Mouse (Mus musculus): ENCODE data around the gene Ripor2. TPM values are rescaled to one million over a fixed set of nuclear protein-coding genes. Genes with fewer than 3 reads are reported as not detected.

Gene Ripor2
- 24.5 and 26.8 TPM in 2 replicates for polyA plus RNA-seq (2015; fragmentation: Nextera tagmentation; extraction: Ambion mirVana)

- Histone ChIP-seq H3K36me3 (no peaks in the 10 kb centered on the region), H3K4me2 (replicated peaks) (no peak within 1 kb of the TSS), H3K9me3 (no peaks in the 10 kb centered on the region), H3K4me1 (peaks cover 14% of the 10 kb centered on the region), H3K27ac (replicated peaks) (peak within 1 kb of the TSS; percentile 68), H3K4me3 (no peak within 1 kb of the TSS), H3K27me3 (no peaks in the 10 kb centered on the region), H3K9ac (replicated peaks) (no peak within 1 kb of the TSS)
- ATAC-seq (replicated peaks), result peak; percentile 57
- 36% methylated on average over 10 of the region's 10 CpGs for WGBS
Observed at GRCm38 (mm10) chr13:24581833-24582232, at the start of gene Ripor2. TSS of gene Ripor2 (plus strand) at chr13:24582189.

GRCm38 (mm10) chr13:24536531-24537167 lies 45.3 kb upstream of the Ripor2 start:
- Histone ChIP-seq H3K27ac (replicated peaks) (no peak overlapping the region), H3K9ac (replicated peaks) (no peak overlapping the region), H3K4me2 (replicated peaks) (no peak overlapping the region), H3K4me3 (no peak overlapping the region), H3K27me3 (no peaks in the 10 kb centered on the region), H3K9me3 (no peaks in the 10 kb centered on the region), H3K36me3 (no peaks in the 10 kb centered on the region), H3K4me1 (no peaks in the 10 kb centered on the region)
- no peak for ATAC-seq (replicated peaks)
- 88% methylated on average over 6 of the region's 6 CpGs for WGBS

GRCm38 (mm10) chr13:24538012-24538411 lies 44.0 kb upstream of the Ripor2 start:
- 85% methylated on average over 2 of the region's 2 CpGs for WGBS
- ATAC-seq (replicated peaks), result no peak
- H3K4me3 ChIP-seq, result no peak overlapping the region

GRCm38 (mm10) chr13:24538941-24539340 lies 43.0 kb upstream of the Ripor2 start:
- no peak overlapping the region for H3K4me2 ChIP-seq (replicated peaks)
- no peak overlapping the region for H3K4me3 ChIP-seq
- WGBS, result 81% methylated on average over 5 of the region's 5 CpGs
- no peak overlapping the region for H3K27ac ChIP-seq (replicated peaks)
- H3K4me1 ChIP-seq, result no peaks in the 10 kb centered on the region
- no peaks in the 10 kb centered on the region for H3K9me3 ChIP-seq
- no peaks in the 10 kb centered on the region for H3K27me3 ChIP-seq
- no peak overlapping the region for H3K9ac ChIP-seq (replicated peaks)
- no peaks in the 10 kb centered on the region for H3K36me3 ChIP-seq
- ATAC-seq (replicated peaks), result no peak

More at GRCm38 (mm10) chr13:24538012-24538411, 44.0 kb upstream of the Ripor2 start:
- H3K36me3 ChIP-seq, result no peaks in the 10 kb centered on the region
- H3K27me3 ChIP-seq, result no peaks in the 10 kb centered on the region
- H3K27ac ChIP-seq (replicated peaks), result no peak overlapping the region
- no peaks in the 10 kb centered on the region for H3K4me1 ChIP-seq
- H3K4me2 ChIP-seq (replicated peaks), result no peak overlapping the region
- H3K9ac ChIP-seq (replicated peaks), result no peak overlapping the region
- H3K9me3 ChIP-seq, result no peaks in the 10 kb centered on the region

DNA sequence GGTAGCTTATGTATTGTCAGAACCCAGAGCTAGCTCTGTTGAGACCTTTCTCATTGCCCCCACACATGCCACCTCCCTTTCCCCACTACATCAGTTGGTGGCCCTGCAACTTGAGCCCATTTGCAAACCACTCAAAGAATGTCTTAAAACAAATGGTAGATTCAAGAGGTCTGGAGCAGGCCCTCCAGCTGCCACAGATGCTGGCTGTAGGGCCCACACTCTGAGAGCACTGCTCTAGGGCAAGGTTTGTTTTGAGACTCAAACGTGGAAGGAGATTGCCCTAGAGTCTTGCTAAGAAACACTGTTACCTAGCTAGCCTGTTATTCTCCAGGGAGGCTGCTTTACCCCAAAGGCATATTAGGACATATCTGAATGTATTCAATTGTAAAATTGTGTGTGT lies 36.3 kb upstream of the Ripor2 start:
- no peaks in the 10 kb centered on the region for H3K27me3 ChIP-seq
- H3K4me2 ChIP-seq (replicated peaks), result no peak overlapping the region
- no peaks in the 10 kb centered on the region for H3K9me3 ChIP-seq
- no peak for ATAC-seq (replicated peaks)
- H3K4me3 ChIP-seq, result no peak overlapping the region
- 0 out of 2 replicates have a peak, but pooled peaks cover 4% of the 10 kb centered on the region for H3K4me1 ChIP-seq
- no peaks in the 10 kb centered on the region for H3K36me3 ChIP-seq
- H3K27ac ChIP-seq (replicated peaks), result no peak overlapping the region
- 45% methylated on average over 1 of the region's 1 CpGs for WGBS
- H3K9ac ChIP-seq (replicated peaks), result no peak overlapping the region

DNA sequence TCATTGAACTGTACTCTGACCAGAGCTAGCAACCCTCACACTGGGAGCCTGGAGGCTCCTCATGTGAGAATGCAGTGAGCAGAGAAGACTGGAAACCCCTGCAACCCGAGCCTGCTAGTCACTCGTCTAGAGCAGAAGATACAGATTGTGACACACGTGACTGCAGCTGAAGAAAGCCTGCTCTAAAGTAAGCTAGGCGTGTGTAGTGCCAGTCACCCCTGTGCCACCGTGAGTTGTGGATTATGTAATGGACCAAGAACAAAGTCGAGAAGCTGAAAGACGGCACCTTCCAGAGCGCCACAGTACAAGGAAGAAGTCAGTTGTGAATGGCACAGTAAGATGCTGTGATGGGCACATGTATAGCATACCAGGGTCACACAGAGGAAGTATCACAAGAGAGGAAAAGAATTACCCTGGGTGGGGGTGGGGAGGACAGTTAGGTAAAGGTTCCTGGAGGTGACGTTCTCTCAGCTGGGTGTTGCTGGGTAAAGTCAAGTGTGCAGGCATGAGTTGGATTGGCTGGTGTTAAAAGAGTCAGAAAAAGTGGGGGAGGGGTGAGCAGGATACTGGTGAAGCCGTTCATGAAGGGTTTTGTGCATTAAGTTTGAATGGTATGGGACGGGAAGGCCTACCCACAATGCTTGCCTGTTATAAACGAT lies 35.1 kb upstream of the Ripor2 start:
- peaks cover 16% of the 10 kb centered on the region; the same call in 1 of the 2 replicates for H3K4me1 ChIP-seq
- no peak for ATAC-seq (replicated peaks)
- H3K27ac ChIP-seq (replicated peaks), result no peak overlapping the region
- no peak overlapping the region for H3K4me2 ChIP-seq (replicated peaks)
- no peak overlapping the region for H3K4me3 ChIP-seq
- H3K36me3 ChIP-seq, result no peaks in the 10 kb centered on the region
- WGBS, result 90% methylated on average over 12 of the region's 12 CpGs
- no peaks in the 10 kb centered on the region for H3K9me3 ChIP-seq
- no peaks in the 10 kb centered on the region for H3K27me3 ChIP-seq
- H3K9ac ChIP-seq (replicated peaks), result no peak overlapping the region

DNA sequence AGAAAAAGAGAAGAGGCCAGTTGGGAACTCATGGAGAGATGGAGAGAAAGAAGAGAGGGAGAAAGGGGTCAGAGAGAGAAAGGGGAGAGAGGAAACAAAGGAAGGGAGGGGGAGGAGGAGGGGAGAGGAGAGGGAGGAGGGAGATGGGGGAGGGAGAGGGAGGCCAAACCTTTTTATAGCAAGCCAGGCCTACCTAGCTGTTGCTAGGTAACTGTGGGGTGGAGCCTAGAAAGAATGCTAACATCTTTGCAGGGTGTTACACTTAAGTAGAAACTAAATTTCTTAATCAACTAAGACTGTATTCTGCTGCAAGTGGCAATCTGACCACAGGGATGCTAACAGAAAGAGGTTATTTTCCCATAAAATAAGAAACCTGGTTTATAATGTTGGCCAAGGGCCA lies 33.1 kb upstream of the Ripor2 start:
- H3K27ac ChIP-seq (replicated peaks), result no peak overlapping the region
- peaks cover 16% of the 10 kb centered on the region; the same call in 1 of the 2 replicates for H3K4me1 ChIP-seq
- H3K36me3 ChIP-seq, result no peaks in the 10 kb centered on the region
- H3K9me3 ChIP-seq, result no peaks in the 10 kb centered on the region
- no peak overlapping the region for H3K4me3 ChIP-seq
- no peak for ATAC-seq (replicated peaks)
- H3K9ac ChIP-seq (replicated peaks), result no peak overlapping the region
- H3K4me2 ChIP-seq (replicated peaks), result no peak overlapping the region
- H3K27me3 ChIP-seq, result no peaks in the 10 kb centered on the region

DNA sequence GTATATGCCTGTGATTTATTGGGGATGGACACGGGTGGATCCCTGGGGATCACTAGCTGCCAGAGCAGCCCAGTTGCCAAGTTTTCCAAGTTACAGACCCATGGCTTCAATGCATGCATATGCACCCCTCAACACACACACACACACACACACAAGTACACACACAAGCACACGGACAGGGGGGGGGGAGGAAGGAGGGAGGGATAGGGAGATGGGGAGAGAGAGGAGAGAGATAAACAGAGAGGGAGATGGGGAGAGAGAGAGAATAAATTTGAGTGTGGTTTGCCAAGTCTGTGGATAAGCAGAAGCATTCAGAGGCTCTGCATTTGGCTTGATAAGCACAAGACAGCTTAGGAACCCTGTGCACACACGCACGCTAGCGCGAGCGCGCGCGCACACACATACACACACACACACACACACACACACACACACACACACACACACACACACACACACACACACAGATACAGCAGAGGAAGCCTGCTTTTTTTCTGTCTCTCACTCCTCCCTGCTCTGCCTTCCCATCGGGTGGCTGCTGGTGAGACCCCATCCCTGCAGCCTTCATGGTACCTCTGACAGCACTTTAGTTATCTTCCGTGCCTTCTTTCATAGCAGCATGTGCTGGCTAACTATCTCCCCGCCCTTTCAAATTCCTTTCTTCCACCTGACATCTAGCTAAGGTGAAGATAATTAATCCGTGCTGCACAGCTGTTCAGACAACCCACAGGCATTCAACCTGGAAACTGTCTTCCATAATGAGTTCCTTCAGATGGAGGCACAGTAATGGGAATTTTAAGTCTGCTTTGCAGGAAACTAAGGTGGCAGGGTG lies 30.7 kb upstream of the Ripor2 start:
- Histone ChIP-seq H3K36me3 (no peaks in the 10 kb centered on the region), H3K27me3 (no peaks in the 10 kb centered on the region), H3K9me3 (no peaks in the 10 kb centered on the region), H3K4me2 (replicated peaks) (peak overlapping the region; percentile 5; the same call in 1 of the 2 replicates), H3K4me3 (no peak overlapping the region), H3K27ac (replicated peaks) (peak overlapping the region; percentile 72), H3K4me1 (peaks cover 16% of the 10 kb centered on the region; the same call in 1 of the 2 replicates), H3K9ac (replicated peaks) (peak overlapping the region; percentile 28; the same call in 1 of the 2 replicates)
- peak; percentile 71 for ATAC-seq (replicated peaks)
- WGBS, result 34% methylated on average over 11 of the region's 14 CpGs

GRCm38 (mm10) chr13:24552039-24552438 lies 29.9 kb upstream of the Ripor2 start:
- Histone ChIP-seq H3K9ac (replicated peaks) (no peak overlapping the region), H3K27me3 (no peaks in the 10 kb centered on the region), H3K27ac (replicated peaks) (peak overlapping the region; percentile 72), H3K9me3 (no peaks in the 10 kb centered on the region), H3K4me1 (peaks cover 16% of the 10 kb centered on the region; the same call in 1 of the 2 replicates), H3K4me3 (no peak overlapping the region), H3K36me3 (no peaks in the 10 kb centered on the region), H3K4me2 (replicated peaks) (no peak overlapping the region)
- WGBS, result 65% methylated on average over 4 of the region's 4 CpGs
- no peak for ATAC-seq (replicated peaks)

DNA sequence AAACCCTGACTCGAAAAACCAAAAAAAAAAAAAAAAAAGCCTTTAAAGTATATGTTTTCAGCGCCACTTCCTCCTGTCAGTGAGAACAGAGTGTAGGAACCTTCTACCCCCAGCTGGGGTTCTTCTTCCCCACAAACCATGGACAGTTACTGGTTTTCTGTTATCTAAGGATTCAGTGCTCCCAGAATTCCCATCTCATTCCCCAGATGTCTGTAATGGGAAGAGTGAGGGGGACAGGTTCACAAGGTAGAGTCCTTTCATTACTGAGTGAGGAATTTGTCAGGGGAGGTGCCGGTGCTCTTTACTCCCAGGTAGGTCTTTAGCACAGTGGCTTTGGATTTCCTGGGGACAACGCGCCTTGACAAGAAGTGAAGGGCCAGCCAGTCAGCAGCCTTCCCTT lies 20.6 kb upstream of the Ripor2 start:
- Histone ChIP-seq H3K4me2 (replicated peaks) (no peak overlapping the region), H3K9me3 (no peaks in the 10 kb centered on the region), H3K27me3 (no peaks in the 10 kb centered on the region), H3K36me3 (no peaks in the 10 kb centered on the region), H3K9ac (replicated peaks) (no peak overlapping the region), H3K4me3 (no peak overlapping the region), H3K27ac (replicated peaks) (no peak overlapping the region), H3K4me1 (peaks cover 9% of the 10 kb centered on the region; the same call in 1 of the 2 replicates)
- no peak for ATAC-seq (replicated peaks)
- WGBS, result 94% methylated on average over 5 of the region's 5 CpGs

GRCm38 (mm10) chr13:24564706-24565105 lies 17.3 kb upstream of the Ripor2 start:
- no peak for ATAC-seq (replicated peaks)
- Histone ChIP-seq H3K36me3 (no peaks in the 10 kb centered on the region), H3K4me1 (peaks cover 9% of the 10 kb centered on the region; the same call in 1 of the 2 replicates), H3K4me3 (no peak overlapping the region), H3K27ac (replicated peaks) (no peak overlapping the region), H3K9me3 (no peaks in the 10 kb centered on the region), H3K9ac (replicated peaks) (no peak overlapping the region), H3K4me2 (replicated peaks) (no peak overlapping the region), H3K27me3 (no peaks in the 10 kb centered on the region)
- WGBS, result 60% methylated on average over 8 of the region's 8 CpGs
